Mouse (Mus musculus): ENCODE data around the gene Dnhd1.
A peak's percentile ranks its signal among the peaks of the same experiment; 100 is the strongest.
"Not testable (repeated sequence)": the region's sequence is repeated elsewhere in the genome, so short reads cannot be mapped to it uniquely, and the experiment has no call there.

Dnhd1 gene

GRCm38 (mm10) chr7:105741978-105742377, 91.4 kb downstream of the Dnhd1 start:
- no peak for DNase-seq

- DNase-seq: not testable (repeated sequence)
Measured at GRCm38 (mm10) chr7:105742539-105743215, 92.0 kb downstream of the Dnhd1 start.

- not testable (repeated sequence) for DNase-seq
Measured at GRCm38 (mm10) chr7:105743246-105743925, 92.8 kb downstream of the Dnhd1 start.

GRCm38 (mm10) chr7:105743926-105744590, 93.4 kb downstream of the Dnhd1 start, which contains the start of gene Taf10:
Gene Taf10, minus strand, starts transcription at chr7:105744361.
- peak; percentile 97 for DNase-seq

- no peak for DNase-seq
Measured at GRCm38 (mm10) chr7:105747776-105748175, 97.1 kb downstream of the Dnhd1 start.

- peak; percentile 91 for DNase-seq
Measured at GRCm38 (mm10) chr7:105751491-105752433, 101.1 kb downstream of the Dnhd1 start, which contains the start of gene Tpp1. Gene Tpp1, minus strand, starts transcription at chr7:105752235.

GRCm38 (mm10) chr7:105752716-105753115, 102.1 kb downstream of the Dnhd1 start:
- no peak for DNase-seq

- DNase-seq: no peak
Measured at GRCm38 (mm10) chr7:105753281-105753680, 102.7 kb downstream of the Dnhd1 start.

- DNase-seq: no peak
Measured at GRCm38 (mm10) chr7:105761813-105762484, 111.3 kb downstream of the Dnhd1 start.

- DNase-seq: peak; percentile 26
Measured at GRCm38 (mm10) chr7:105762517-105763270, 112.1 kb downstream of the Dnhd1 start.

GRCm38 (mm10) chr7:105764331-105764730, 113.7 kb downstream of the Dnhd1 start:
- DNase-seq: no peak

GRCm38 (mm10) chr7:105767729-105768165, 117.1 kb downstream of the Dnhd1 start:
- DNase-seq: peak; percentile 69

GRCm38 (mm10) chr7:105769959-105770358, 119.3 kb downstream of the Dnhd1 start:
- DNase-seq: no peak
